Mouse (Mus musculus): Measurements from ENCODE around the gene Pim3. TPM values are rescaled to one million over a fixed set of nuclear protein-coding genes. Genes with fewer than 3 reads are reported as not detected.

Pim3 gene
- polyA plus RNA-seq, 1 experiment: 14.1 TPM

GRCm38 (mm10) chr15:88891676-88892040 lies 29.7 kb downstream of the Pim3 start:
- TF ChIP-seq FLI1 (IDR thresholded peaks at IDR 0.05; ENCODE audit: low read length) (no peak), GATA1 (IDR thresholded peaks at IDR 0.05; ENCODE audit: borderline replicate concordance, low read length) (no peak)
- Histone ChIP-seq H3K27me3 (replicated peaks) (peaks cover 75% of the 10 kb centered on the region), H3K4me1 (peaks cover 29% of the 10 kb centered on the region), H3K36me3 (replicated peaks; ENCODE audit: low read length) (no peaks in the 10 kb centered on the region), H3K9me3 (no peaks in the 10 kb centered on the region), H3K4me3 (replicated peaks) (peak overlapping the region; percentile 92)

- Histone ChIP-seq H3K9me3 (no peaks in the 10 kb centered on the region), H3K27me3 (replicated peaks) (peaks cover 74% of the 10 kb centered on the region), H3K4me1 (peaks cover 29% of the 10 kb centered on the region), H3K4me3 (replicated peaks) (no peak overlapping the region), H3K36me3 (replicated peaks; ENCODE audit: low read length) (no peaks in the 10 kb centered on the region)
- TF ChIP-seq GATA1 (IDR thresholded peaks at IDR 0.05; ENCODE audit: borderline replicate concordance, low read length) (no peak), FLI1 (IDR thresholded peaks at IDR 0.05; ENCODE audit: low read length) (no peak)
Observed at GRCm38 (mm10) chr15:88892252-88892651, 30.3 kb downstream of the Pim3 start.

- TF ChIP-seq GATA1 (IDR thresholded peaks at IDR 0.05; ENCODE audit: borderline replicate concordance, low read length) (no peak), FLI1 (IDR thresholded peaks at IDR 0.05; ENCODE audit: low read length) (no peak)
- Histone ChIP-seq H3K4me1 (peaks cover 25% of the 10 kb centered on the region), H3K9me3 (no peaks in the 10 kb centered on the region), H3K36me3 (replicated peaks; ENCODE audit: low read length) (no peaks in the 10 kb centered on the region), H3K4me3 (replicated peaks) (no peak overlapping the region), H3K27me3 (replicated peaks) (peaks cover 75% of the 10 kb centered on the region)
Observed at GRCm38 (mm10) chr15:88892876-88893275, 30.9 kb downstream of the Pim3 start.

GRCm38 (mm10) chr15:88895119-88895518 lies 33.1 kb downstream of the Pim3 start:
- H3K27me3 ChIP-seq (replicated peaks): peaks cover 63% of the 10 kb centered on the region
- no peak overlapping the region for H3K4me3 ChIP-seq (replicated peaks)
- H3K36me3 ChIP-seq (replicated peaks; ENCODE audit: low read length): no peaks in the 10 kb centered on the region
- no peak for TF ChIP-seq GATA1 (IDR thresholded peaks at IDR 0.05; ENCODE audit: borderline replicate concordance, low read length)
- TF ChIP-seq FLI1 (IDR thresholded peaks at IDR 0.05; ENCODE audit: low read length): no peak
- H3K4me1 ChIP-seq: peaks cover 17% of the 10 kb centered on the region
- H3K9me3 ChIP-seq: no peaks in the 10 kb centered on the region

GRCm38 (mm10) chr15:88895891-88896290 lies 33.9 kb downstream of the Pim3 start:
- H3K36me3 ChIP-seq (replicated peaks; ENCODE audit: low read length): no peaks in the 10 kb centered on the region
- H3K4me3 ChIP-seq (replicated peaks): no peak overlapping the region
- H3K9me3 ChIP-seq: no peaks in the 10 kb centered on the region
- H3K4me1 ChIP-seq: peaks cover 9% of the 10 kb centered on the region
- H3K27me3 ChIP-seq (replicated peaks): peaks cover 62% of the 10 kb centered on the region
- no peak for TF ChIP-seq GATA1 (IDR thresholded peaks at IDR 0.05; ENCODE audit: borderline replicate concordance, low read length)
- no peak for TF ChIP-seq FLI1 (IDR thresholded peaks at IDR 0.05; ENCODE audit: low read length)

GRCm38 (mm10) chr15:88896341-88896980 lies 34.5 kb downstream of the Pim3 start:
- H3K27me3 ChIP-seq (replicated peaks): peaks cover 62% of the 10 kb centered on the region

GRCm38 (mm10) chr15:88902200-88902875 lies 40.4 kb downstream of the Pim3 start:
- H3K36me3 ChIP-seq (replicated peaks; ENCODE audit: low read length): no peaks in the 10 kb centered on the region
- TF ChIP-seq FLI1 (IDR thresholded peaks at IDR 0.05; ENCODE audit: low read length) (no peak), GATA1 (IDR thresholded peaks at IDR 0.05; ENCODE audit: borderline replicate concordance, low read length) (no peak)

More at GRCm38 (mm10) chr15:88896341-88896980, 34.5 kb downstream of the Pim3 start:
- TF ChIP-seq GATA1 (IDR thresholded peaks at IDR 0.05; ENCODE audit: borderline replicate concordance, low read length) (no peak), FLI1 (IDR thresholded peaks at IDR 0.05; ENCODE audit: low read length) (no peak)
- H3K9me3 ChIP-seq: no peaks in the 10 kb centered on the region
- no peak overlapping the region for H3K4me3 ChIP-seq (replicated peaks)
- no peaks in the 10 kb centered on the region for H3K36me3 ChIP-seq (replicated peaks; ENCODE audit: low read length)
- peaks cover 7% of the 10 kb centered on the region for H3K4me1 ChIP-seq

GRCm38 (mm10) chr15:88903086-88903485 lies 41.1 kb downstream of the Pim3 start:
- no peak overlapping the region for H3K4me3 ChIP-seq (replicated peaks)
- H3K9me3 ChIP-seq: no peaks in the 10 kb centered on the region
- H3K27me3 ChIP-seq (replicated peaks): peaks cover 48% of the 10 kb centered on the region
- H3K36me3 ChIP-seq (replicated peaks; ENCODE audit: low read length): no peaks in the 10 kb centered on the region
- TF ChIP-seq FLI1 (IDR thresholded peaks at IDR 0.05; ENCODE audit: low read length) (no peak), GATA1 (IDR thresholded peaks at IDR 0.05; ENCODE audit: borderline replicate concordance, low read length) (no peak)
- 0 out of 2 replicates have a peak, but pooled peaks cover 4% of the 10 kb centered on the region for H3K4me1 ChIP-seq

More at GRCm38 (mm10) chr15:88902200-88902875, 40.4 kb downstream of the Pim3 start:
- 0 out of 2 replicates have a peak, but pooled peaks cover 4% of the 10 kb centered on the region for H3K4me1 ChIP-seq
- H3K9me3 ChIP-seq: no peaks in the 10 kb centered on the region
- H3K27me3 ChIP-seq (replicated peaks): peaks cover 48% of the 10 kb centered on the region
- H3K4me3 ChIP-seq (replicated peaks): no peak overlapping the region

- H3K9me3 ChIP-seq: no peaks in the 10 kb centered on the region
- TF ChIP-seq FLI1 (IDR thresholded peaks at IDR 0.05; ENCODE audit: low read length) (no peak), GATA1 (IDR thresholded peaks at IDR 0.05; ENCODE audit: borderline replicate concordance, low read length) (no peak)
- H3K27me3 ChIP-seq (replicated peaks): peaks cover 48% of the 10 kb centered on the region
- no peak overlapping the region for H3K4me3 ChIP-seq (replicated peaks)
- H3K36me3 ChIP-seq (replicated peaks; ENCODE audit: low read length): no peaks in the 10 kb centered on the region
- H3K4me1 ChIP-seq: 0 out of 2 replicates have a peak, but pooled peaks cover 4% of the 10 kb centered on the region
Observed at GRCm38 (mm10) chr15:88904056-88904811, 42.2 kb downstream of the Pim3 start.

All from megakaryocyte, embryonic 14.5 days (primary cell).